Mouse (Mus musculus): ENCODE results near the gene Jmjd1c.

DNA sequence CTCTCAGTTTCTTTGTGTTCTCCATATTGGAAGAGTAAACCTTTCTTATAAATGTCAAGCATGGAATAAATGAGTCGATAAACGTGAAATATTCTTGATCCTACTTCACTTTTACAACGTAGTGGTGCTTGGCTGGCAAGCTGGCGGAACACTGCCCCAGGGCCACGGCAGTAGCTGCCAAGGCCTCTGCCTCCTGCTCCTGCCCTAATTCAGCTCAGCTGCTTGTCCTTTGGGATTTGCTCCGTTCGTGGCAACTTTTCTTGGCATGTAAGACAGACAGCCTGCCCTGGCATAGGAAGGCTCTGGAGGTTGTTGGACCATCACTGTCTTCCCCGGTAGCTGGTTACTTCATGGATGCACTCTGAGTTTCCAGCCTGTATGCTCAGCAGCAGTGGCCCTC lies 20.3 kb downstream of the Jmjd1c start:
- TF ChIP-seq POLR2A (IDR thresholded peaks at IDR 0.05; ENCODE audit: insufficient read depth, low read depth, low read length) (no peak), CTCF (IDR thresholded peaks at IDR 0.05) (no peak)

Measured in heart, adult 2 months (tissue).